Mouse (Mus musculus) mouse embryonic stem cell (cell line): ENCODE results near the gene Gnl2.

ENCODE experiments used
- in situ Hi-C, 2 experiments: fragments of 300-500 bp; cut with MboI; formaldehyde crosslinking; loops; 1 replicate in 1 of 2; 3 replicates in 1 of 2; pipeline ENCODE4 v1.14.3; 2019 to 2020; ENCODE audit warnings: low sequenced_read_pairs in 2 of 2, low pct_unique_long_range_greater_than_20kb in 1 of 2, mixed read lengths in 1 of 2; ENCODE audit not compliant: unreplicated experiment in 1 of 2

Gnl2 gene

DNA sequence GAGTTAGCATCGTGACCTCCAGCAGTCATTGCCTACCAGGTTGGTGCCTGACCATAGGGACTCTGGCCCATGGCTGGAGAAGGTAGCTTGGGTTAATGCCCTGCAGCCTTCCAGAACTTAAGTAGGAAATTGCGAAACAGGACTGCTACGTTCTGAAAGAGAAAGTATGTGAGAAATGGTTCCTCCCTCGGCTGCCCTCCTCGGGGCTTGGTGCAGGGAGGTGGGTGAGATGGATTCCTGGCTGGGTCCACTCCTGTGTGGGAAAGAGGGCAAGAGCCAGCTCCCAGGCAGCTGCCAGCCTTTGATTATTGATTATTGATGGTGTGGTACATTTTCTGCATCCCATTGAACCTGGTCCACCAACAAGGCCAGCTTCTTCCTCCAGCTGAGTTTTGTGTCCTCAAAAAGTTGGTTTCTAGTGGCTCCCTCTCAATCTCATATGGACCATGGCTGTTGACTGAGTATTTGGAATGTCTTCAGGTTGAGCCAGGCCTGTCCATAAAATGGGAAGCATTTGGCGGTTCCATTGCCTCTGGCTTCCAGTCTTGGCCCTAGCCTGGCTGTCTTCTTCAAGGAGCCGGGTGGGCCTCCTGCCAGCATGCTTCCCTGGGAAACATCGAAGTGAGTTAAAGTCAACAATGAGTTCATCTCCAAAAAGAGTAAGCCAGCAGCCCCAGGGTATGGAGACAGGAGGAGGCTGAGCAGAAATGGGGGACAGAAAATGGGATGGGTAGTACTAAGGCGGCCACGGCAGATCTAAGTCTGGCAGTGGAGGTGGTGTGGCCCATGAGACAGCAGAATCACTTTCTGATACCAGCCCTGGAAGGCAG is at the start of gene Gnl2:
Gene Gnl2, plus strand, starts transcription at position 780 of the 830 bp plus-strand sequence.
- in situ Hi-C loops, result no loop called here

DNA sequence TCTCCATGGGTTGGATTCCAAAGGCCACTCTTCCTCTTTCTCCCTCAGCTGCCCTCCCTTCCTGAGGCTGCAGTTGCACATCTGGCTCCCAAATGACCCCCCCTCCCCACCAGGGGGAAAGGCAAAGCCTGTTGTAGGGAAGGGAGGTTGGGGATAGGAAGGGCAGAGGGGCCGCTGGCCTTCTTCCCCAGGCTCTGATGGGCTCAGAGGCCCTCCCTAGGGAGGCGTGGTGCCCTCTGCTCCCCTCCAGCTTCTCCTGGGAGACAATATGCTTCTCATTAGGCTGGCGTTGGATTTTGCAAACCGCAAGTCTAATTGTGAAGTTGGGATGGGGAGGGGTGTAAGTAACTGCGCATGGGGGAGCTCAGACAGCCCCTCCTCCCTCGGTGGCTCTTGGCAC is 47.7 kb upstream of the Gnl2 start:
- in situ Hi-C loops, result no loop called here

DNA sequence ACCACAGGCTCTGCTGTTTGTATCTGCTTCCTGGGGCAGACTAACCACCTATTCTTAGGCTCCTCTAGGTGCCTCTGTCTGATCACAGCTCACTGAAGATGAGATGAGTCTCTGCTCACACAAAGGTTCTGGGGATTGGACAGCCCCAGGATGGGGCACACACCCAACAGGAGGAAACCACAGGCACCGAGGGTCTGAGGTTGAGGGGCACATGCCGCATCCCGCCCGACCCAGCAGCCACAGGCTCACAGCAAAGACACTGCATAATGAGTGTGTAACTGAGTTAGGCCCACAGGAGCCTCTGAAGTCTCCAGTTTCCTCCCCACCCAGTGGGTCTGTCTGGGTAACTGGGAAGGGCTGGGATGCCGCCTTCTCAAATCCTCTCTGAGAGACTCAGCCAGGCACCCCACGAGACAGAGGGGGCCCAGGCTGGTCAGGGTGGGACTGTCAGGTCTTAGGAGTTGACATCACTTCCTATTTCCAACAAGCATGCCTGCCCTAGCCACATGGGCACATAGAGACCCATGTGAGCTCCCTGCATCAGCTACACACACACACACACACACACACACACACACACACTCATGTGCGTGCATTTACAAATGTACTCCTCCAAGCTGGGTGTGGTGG is 47.1 kb upstream of the Gnl2 start:
- in situ Hi-C loops, result no loop called here

DNA sequence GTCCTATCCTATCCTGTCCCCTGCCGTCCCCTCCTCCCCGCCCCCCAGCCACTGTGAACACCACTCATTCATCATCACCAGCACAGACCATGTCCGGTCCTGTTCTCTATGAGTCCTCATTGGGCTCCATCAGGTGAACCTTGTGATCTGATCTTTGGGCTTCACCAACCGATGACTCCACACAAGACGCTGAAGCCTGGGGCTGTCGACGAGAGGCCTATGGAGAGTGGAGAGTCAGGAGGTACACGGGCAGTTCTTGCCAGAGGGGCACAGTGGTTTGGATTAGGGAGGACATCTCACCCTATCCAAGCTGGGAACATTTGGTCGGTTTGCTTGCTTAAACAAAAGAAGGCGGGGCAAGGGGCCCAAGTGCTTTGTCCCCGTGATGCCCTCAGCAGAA is 46.2 kb upstream of the Gnl2 start:
- in situ Hi-C loops, result no loop called here

DNA sequence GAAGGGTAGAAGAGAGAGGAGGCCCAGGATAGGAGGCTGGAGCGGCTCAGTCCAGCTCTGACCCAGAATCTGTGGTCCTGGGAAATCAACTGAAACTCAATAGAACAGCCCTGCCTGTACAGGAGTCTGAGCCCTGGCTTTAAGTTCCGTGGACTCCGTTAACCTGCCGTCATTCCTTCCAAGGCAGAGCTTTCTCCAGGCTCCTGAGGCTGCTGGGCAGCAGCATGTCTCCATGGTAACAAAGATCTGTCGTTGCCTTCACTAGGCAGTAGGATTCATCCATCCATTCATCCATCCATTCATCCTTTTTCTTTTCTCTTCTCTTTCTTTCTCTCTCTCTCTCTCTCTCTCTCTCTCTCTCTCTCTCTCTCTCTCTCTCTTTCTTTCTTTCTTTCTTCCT is 45.7 kb upstream of the Gnl2 start:
- in situ Hi-C loops, result no loop called here

DNA sequence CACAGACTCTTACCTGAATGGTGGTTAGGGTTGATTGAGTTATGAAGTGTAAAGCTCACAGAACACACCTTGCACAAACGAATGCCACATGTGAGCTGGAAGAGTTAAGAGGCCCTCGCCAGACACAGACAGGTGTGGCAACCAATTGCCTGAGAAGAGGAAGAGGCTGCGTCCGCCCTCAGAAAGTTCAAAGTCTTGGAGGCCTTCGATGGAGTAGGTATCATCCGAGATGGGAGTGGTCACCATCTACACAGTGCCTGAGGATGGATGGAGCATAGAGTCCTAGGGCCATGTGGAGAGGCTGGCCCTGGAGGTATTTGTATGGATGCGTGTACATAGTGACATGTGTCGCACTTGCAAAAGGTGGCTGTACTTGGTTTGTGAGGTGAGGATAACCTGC is 45.3 kb upstream of the Gnl2 start:
- in situ Hi-C loops, result no loop called here

DNA sequence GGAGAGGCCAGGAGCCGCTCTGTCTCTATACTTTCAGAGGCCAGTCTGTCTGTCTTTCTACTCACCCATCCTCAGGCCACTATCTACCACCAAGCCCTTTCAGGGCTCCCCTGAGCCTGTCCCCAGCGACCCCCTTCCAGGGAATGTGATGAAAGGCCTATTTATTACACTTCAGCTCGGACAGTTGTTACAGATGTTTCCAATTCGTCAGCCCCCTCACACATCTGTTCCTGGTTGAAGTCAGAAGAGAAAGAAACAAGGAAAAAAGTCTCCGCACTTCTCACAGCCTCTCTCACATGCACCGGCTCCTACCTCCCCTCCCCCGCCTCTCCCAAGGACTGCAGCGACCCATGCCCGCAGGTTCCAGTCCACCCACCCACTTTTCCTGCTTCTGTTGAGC is 44.1 kb upstream of the Gnl2 start:
- in situ Hi-C loops, result no loop called here

DNA sequence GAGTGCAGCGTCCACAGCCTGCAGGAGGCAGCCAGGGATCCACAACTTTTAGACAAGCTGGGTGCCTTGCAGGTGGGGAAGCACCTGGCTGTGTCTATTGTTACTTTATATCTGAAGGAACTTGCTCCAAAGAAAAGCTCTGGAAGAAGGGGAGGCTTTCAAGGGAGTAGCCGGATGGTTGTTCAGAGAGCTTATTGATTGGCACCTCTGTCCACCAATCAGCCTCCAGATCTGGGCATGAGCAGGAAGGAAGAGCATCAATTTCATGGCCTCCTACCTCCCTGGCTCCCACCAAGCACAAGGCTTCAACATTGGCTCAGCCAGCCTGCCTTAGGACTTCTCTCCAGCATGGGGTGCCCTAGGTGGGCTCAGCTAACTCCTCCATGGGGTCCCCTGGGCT is 43.1 kb upstream of the Gnl2 start:
- in situ Hi-C loops, result no loop called here

DNA sequence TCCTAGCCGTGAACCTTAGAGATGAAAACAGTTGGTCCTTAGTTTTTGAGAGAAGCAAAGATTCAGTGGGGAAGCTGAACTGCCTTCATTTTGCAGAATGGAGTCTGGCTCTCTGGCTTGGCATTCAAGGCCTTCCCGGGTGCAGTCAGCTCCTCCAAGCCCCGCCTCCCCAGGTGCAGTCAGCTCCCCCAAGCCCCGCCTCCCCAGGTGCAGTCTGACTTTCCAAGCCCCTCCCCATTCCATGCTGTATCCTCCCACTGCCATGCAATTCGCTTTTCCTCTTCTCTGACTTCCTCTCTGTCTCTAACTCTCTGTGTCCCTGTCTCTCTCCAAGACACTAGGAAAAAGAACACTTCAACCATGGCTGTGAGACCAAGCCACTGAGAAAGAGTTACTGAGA is 38.2 kb upstream of the Gnl2 start:
- in situ Hi-C loops, result no loop called here

DNA sequence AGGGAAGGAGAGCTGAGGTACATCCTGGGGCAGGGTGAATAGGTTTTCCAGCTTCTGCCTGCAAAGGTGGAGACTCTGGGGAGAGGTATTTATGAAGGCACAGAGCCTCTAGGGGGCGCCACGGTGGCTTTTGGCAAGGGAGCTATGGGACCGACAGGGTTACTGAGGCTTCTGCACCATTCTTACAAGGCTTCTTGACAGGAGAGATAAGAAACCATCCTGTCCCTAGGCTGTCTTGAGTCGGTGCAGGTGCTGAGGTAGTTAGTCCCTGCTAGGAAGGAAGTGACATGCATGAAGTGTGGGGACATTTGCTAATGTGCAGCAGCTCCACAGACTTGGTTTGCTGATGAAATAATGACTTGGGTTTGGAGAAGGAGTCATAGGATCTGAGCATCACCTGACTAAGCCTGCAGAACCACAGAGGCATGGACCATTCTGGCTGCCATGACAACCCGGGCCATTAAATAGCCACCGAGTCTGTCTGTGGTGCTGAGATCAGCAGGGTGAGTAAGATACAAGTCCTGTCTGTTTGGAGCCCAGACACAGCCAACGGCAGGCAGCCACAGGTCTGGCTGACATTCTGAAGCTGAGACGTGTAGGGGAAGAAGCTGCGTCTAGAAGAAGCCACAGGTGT is 32.4 kb upstream of the Gnl2 start:
- in situ Hi-C loops, result no loop called here

DNA sequence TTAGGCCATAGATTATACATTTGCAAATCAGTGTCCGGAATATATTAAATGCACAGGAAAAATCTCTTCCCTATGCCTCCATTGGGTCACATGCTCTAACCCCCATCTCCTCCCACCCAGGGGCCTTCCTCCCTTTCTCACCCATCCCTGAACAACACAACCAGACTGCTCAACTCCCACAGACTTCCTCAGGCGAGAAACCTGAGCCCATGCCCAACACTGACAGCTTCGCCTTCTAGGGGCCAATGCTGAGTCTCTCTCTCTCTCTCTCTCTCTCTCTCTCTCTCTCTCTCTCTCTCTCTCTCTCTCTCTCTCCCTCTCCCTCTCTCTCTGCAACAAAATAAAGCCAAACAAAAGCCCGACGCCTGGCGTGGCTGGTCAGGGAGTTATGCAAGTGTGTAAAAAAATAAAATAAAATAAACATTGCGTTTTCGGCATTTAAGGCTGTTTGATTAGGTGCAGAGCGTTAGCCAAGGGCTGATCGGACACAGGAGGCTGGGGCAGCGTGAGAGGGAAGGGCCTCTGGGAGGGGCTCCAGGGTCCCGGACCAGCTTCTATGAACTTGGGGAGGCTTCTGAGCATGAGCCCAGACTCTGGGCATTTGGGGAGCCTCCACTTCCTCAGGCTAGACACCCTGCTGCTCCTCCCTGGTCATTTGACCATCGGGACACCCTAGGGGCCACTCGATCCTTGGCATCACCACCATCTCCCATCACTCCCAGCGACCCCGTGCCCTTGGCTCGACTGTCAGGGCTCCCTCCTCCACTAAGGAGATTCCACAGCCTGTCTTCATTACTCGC is 31.3 kb upstream of the Gnl2 start:
- in situ Hi-C loops, result no loop called here

DNA sequence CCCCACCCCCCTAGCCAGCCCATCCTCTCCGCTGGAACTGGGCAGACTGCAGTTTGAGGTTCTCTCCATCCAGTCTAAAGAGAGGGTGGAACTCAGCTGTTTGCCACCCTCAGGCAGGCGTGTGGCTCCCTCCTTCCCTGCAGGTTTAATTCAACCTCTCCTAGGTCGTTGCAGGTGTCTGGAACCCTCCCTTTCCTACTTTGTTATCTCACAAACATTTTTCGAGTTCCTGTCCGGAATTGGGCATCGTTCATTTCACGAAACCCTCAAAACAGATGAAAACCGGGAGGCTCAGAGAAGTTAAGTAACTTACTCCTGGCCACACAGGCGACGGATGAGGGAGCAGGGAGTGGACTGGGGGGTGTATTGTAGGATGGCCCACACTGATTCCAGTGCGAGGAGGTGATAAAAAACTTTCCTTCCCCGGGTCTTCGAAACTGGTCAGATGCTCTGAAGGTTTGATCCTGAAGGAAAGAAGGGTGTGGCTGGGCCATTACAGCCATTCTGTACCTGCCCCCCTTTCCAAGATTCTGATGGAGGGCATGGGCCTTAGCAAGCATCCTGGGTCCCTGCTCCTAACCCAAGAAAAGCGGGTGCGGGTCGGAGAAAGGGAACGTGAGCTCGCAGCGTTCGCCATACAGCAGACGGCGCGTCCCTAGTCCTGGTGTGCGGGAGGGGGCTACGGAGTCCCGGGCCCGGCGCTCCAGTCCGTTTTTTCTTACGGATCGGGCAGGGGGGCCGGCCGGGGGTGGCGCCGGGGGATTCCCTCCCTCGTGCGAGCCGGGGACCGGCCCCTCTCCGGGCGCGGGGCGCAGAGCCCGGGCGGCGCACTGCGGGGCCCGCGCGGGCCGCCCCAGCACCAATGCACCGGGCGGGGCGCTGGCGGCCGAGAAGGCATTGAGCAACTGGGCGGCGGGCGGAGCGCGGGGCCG is 30.4 kb upstream of the Gnl2 start, which contains the start of gene Rspo1:
Gene Rspo1, plus strand, starts transcription at position 760 of the 932 bp plus-strand sequence.
- in situ Hi-C loops, result no loop called here

DNA sequence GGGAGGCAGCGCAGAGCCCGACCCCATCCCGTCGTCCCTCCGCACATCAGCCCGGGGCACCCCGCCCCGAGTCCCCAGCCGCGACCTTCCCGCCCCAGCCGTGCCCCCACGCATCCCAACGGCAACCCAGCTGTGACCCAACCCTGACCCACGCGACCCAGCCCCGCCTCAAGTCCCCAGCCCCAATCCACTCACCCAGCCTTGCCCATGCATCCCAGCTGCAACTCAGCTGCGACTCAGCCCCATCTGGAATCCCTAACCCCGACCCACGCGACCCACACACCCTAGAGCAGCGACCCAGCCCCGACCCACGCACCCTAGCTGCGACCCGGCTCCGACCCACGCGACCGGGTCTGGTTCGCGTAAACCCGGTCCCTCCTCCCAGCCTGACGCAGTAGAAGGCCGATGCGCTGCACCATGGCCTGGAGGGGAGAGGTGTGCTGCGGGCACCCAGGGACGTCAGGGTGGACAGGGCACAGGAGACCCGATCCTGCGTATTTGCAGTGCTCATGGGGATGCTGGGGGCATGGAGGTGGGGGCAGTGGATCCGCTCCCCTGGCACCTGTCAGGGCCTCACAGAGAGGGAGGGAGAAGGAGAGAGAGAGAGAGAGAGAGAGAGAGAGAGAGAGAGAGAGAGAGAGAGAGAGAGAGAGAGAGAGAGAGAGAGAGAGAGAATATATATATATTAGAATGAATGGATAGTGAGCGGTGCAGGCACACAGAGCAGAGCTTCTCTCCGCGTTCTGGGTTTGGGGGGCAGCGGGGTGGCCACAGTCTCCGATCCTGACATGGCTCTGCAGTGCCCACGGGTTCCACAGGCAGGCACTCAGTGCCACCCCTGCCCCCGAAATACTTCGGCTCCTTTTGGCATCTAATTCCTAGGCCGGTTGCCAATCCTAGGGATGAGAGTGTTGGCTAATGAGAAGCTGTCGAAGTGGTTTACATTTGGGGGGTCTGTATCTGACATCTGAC is 29.4 kb upstream of the Gnl2 start:
- in situ Hi-C loops, result no loop called here

DNA sequence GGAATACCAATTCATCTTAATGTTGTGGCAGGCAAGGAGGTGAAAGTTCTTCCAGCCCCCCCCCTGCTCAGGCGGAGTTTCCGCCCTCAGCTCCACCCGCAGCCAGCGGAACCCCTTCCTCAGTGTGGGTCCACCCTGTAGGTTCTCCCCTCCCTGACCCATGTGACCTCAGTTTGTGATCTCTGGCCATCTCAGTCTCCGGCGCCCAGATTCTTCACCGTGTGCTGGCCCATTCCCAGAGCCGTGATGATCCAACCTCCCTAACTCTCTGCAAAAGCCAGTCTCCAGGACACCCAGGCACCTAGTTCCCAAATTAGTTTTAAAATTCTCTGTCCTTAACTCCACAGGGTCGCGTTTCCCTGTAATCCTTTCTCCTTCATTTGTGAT is 28.7 kb upstream of the Gnl2 start:
- in situ Hi-C loops, result no loop called here

DNA sequence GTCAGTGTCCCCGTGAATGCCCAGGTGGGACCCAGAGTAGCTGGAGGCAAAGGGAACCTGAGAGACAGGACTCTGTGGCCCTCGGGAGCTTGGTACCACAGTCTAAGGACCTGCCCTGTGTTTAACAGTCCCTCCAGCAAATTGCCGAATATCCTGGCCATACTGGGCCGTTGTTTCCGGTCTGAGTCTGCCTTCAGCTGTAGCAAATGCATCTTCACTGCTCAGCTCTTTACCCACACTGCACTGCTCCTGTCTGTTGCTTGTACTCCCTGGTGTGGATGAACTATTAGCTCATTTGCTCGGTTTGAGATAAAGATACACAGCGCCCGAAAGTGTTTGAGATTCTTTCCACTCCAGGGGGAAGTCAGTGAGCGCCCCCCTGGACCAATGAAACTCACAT is 28.0 kb upstream of the Gnl2 start:
- in situ Hi-C loops, result no loop called here

DNA sequence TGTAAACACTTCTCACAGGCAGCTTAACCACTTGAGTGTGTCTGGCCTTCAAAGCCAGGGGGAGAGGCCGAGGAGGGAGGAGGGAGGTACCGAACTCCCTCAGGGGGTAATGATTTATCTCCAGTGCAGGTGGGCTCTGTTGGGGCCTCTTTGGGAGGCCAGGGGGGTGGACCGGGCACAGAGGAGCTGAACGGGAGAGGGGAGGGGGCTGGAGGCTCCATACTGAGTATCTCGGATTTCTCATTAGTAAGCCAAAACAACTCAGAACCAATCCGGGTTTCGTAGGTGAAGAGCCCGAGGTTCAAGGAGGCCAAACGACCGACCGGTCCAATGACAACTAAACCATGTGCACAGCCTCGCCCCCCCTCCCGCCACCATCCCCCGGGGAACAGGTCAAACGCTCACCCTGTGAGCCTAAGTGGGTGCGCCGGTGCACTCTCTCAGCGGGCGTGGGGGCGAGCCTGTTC is 26.6 kb upstream of the Gnl2 start:
- in situ Hi-C loops, result no loop called here

DNA sequence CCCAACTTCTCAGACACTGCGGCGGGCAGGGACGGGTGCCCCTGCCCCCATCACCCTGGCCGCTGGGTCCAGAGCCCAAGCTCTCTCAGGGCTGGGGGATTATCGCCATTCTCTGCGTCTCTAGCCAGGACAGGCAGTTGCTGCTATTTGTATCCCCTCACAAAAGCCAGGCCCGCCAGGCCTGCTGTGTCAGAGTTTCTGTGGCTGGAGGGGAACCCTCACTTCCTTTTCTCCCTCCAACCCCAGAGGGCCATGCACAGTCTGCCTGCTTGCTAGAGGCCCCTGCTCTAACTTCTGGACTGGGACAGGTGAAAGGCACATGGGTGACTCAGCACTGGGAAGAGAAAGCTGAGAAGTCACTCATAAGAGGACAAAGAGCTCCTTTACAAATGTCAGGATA is 26.1 kb upstream of the Gnl2 start:
- in situ Hi-C loops, result no loop called here
